Mouse (Mus musculus): ENCODE data around the gene Olfml1.

Olfml1 gene

GRCm38 (mm10) chr7:107595426-107595825, 28.2 kb downstream of the Olfml1 start:
- no peak for DNase-seq

DNA sequence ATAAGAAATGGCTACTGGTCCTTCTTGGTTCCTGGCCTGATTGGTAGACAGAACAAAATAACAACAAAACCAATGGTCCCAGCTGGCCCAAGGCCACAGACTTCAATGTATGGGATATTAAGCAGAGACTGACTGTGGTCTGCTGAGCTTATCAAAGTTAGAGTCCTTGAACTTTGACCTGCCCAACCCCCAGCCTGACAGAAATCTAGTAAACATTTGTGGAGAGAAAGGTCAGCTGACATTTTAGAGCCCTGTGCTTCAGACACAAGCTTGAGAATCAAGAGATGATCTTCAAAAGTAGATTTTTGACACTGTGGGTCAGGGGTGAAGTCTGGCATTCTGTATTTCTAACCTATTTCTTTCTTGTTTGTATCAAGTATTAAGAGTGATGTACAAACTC, 29.5 kb downstream of the Olfml1 start:
- DNase-seq: no peak

DNA sequence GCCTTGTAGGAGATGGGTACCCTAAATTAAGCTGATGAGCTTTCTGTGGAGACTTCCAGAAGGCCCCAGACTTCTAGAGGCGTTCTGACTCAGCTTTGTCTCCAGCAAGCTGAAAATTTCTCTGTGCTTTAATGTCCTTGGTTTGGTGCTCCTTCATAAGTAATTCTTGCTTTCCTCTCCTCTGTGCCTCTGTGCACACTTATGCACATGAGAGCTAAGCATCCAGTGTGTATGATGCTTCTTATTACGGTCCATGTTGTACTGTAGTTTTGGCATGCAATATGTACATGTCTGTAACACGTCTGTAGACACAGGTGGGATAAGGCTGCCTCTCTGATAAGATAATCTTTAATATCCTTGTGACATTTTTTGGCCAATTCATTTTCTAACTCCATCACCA, 30.7 kb downstream of the Olfml1 start:
- no peak for DNase-seq

- no peak for DNase-seq
These were observed 33.4 kb downstream of the Olfml1 start for GRCm38 (mm10) chr7:107600651-107601050.

DNA sequence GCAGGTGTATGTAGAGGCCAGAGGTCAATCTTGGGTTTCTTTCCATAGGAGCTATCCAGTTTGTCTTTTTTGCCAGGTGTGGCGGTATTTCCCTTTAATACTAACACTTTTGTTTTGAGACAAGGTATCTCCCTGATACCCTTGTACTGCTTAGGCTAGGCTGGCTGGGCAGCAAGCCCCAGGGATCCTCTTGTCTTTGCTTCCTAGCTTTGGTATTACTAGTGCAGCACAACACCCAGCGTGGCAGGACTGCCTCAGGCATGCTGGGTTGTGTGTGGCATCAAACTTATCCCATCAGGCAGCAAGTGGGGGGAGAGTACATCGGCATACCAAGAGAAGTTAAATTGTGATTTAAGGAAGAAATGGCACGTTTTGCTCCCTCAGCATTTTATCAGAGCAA, 35.3 kb downstream of the Olfml1 start:
- no peak for DNase-seq

- DNase-seq: no peak
These were observed 35.7 kb downstream of the Olfml1 start for GRCm38 (mm10) chr7:107602913-107603312.

- DNase-seq: no peak
These were observed 40.5 kb downstream of the Olfml1 start for GRCm38 (mm10) chr7:107607766-107608165.

DNA sequence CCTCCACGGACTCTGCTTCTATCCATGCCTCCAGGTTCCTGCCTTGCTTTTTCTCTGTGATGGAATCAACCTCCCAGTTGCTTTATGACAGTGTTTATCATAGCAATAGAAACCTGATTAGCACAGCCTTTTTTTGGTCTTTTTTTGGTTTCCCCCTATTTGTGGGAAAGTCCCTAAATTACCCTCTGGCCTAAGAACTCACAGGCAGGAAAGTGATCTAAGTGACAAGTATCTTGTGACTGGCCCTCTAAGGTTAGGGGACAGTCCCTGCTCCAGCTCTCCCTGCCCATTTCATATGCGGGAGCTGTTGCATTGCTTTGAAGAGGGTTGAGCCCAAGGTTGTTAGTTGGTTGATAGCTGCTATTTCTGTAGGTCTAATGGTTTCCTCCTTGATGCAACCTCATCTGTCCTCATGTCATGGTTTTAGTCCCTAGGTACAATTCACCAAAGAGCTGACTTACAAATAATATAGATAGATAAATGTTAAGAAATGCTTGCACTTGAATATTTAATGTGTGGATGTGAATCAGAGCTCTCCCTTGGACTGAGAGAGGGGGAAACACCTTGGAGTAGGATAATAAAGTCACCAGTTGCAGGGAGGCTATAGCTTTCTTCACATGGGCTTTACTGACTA, 42.5 kb downstream of the Olfml1 start:
- no peak for DNase-seq

GRCm38 (mm10) chr7:107610880-107611279, 43.6 kb downstream of the Olfml1 start:
- DNase-seq: no peak

DNA sequence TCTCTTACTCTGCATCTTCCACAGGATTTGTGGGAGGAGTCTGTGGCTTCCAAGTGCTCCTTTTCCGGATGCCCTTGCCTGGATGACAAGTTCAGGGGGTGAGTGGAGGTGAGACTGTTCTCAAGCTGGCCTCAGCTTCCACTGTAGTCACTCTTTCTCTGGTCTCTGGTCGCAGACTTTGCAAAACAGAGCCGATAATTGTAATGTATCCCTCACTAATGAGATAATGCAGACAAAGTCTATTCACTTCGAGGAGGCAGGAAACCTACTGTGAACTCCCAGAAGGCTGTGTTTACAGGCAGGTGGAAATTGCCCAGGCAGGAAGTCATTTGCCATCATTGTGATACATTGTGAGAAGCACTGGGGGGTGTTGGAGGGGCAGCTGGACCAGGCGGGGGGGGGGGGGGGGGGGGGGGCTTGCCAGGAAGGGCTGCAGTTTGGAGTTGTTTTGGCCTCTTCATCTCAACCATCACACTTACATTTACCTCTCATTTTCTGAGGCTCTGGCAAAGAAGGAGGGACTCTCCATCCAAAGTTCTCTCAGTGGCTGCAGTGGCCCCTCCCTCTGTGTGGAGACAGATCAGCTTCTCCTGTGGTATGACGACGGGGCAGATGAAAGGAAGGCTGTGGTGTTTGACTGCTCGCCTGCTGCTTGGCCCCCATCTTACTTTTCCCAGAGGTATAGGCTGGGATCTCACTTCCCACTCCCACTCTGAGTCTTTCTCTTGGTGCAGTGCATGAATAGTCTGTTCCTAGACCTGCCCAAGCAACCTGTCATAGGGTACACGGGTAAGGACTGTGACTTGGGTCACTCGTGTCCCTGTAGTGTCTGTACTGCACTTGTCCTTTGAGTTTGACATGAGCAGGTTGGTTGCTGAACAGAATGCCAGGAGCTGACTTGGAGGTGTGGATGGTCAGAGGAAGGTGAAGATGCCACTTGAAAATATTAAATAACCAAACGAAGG, 51.1 kb downstream of the Olfml1 start:
- DNase-seq: no peak

DNA sequence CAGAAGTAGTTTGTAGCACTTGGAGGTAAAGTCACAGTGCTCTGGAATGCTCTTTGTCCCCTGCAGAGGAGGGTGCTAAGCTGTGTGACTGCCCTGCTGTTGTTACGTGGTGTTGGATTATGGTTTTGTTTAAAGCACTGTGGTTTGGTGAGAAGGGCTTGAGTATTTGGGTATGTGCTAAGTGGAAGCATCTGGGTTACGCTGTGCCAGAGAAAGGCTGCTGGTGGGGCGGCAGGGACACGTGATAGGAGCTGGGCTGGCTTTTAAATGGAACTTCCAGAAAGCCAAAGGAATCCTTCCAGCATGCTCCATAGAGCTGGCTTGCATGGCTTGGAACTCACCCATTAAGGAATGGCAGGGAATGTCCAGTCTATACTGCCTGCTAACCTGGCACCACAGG, 52.0 kb downstream of the Olfml1 start:
- DNase-seq: no peak

GRCm38 (mm10) chr7:107620137-107620536, 52.9 kb downstream of the Olfml1 start:
- no peak for DNase-seq

- DNase-seq: no peak
These were observed 57.2 kb downstream of the Olfml1 start for GRCm38 (mm10) chr7:107624432-107624831.

DNA sequence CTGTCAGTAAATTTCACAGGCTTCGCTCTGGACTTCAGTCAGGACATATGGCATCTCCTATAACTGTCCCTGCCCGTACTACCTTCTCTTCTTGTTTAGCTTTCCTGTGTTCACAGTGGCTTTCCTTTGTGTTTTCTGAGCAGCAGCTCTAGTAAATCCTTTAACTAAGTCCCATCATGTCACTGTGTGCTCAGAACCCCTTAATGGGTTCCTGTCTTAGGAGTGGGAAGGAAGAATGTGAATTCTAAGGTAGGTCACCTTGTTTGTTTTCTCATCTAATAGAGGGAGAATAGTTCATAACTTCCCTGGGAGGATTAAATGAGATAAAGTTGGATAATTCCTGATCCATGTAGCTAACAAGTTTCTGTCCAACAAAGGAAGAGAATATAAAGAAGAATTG, 57.8 kb downstream of the Olfml1 start, which contains the start of gene 5330417H12Rik:
Gene 5330417H12Rik (minus strand): TSS at position 101 of the 400 bp plus-strand sequence.
- DNase-seq: no peak

- no peak for DNase-seq
These were observed 58.5 kb downstream of the Olfml1 start for GRCm38 (mm10) chr7:107625781-107626180.

DNA sequence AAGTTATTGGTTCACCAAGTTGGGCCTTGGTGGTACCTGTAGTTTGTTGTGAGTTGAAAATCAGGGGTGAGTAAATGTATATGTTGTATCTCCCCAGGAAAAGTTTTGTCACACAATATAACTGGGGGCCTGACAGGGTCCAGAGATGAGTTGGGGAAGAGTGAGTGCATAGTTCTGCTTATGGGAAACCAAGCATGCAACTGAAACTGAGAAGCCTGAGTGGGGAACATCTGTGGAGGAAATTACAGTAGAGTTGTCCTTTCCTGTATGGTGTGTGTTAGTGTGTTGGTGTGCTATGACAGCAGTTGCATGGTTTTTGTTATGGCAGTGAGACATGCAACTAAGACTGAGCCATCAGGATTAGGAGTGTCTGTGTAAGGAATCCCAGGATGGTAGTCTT, 61.1 kb downstream of the Olfml1 start:
- no peak for DNase-seq

DNA sequence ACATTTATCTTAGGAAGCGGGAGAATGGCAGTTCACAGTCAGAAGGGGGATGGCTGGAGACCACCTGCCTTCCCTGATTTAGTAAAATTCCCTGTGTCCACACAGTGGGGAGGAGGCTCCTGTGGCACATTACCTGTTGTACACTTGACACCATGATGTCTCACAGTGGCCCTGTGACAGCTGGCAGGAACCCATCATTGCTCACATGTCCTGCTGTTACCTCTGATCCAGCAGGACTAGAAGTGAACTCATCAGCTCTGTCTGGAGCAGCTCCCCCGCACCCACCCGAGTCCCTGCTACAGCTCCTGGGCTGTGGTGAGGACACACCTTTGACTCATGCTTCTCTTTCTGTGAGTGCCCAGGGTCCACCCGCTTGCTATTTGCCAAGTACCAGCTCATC, 66.0 kb downstream of the Olfml1 start:
- no peak for DNase-seq

GRCm38 (mm10) chr7:107637398-107637797, 70.2 kb downstream of the Olfml1 start:
- DNase-seq: no peak

DNA sequence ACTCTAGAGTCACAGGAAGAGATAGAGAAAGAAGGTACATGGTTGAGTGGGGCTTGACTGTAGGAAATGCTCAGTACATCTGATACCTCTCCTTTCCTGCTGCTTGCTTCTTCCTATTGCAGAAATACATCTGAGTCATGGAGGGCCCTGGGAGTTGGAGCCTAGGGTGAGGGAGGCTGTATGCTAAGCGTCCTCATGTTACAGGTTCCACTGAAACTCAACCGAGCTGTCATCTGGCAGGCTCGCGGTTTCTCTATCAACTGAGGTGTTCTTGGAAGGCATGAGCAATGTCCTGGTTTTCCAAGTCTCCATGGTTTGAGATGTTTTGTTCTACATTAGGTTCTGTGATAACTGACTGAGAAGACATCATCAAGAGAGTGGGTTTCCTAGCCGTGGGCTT, 70.8 kb downstream of the Olfml1 start:
- no peak for DNase-seq

Data from cerebellum, postnatal 14 days (tissue).